Mouse (Mus musculus) CD4-positive helper T cell, adult 2 months (primary cell): ENCODE measurements around the gene Ubac2.

Source experiments
- DNase-seq: peaks from one replicate; pipeline ENCODE4 v3.0.0-alpha.2; 2012; ENCODE audit warnings: low read depth, missing footprints, low spot score

Ubac2 gene

GRCm38 (mm10) chr14:121949436-121949835, 71.0 kb downstream of the Ubac2 start:
- DNase-seq, result peak; percentile 24

GRCm38 (mm10) chr14:121949897-121950296, 71.5 kb downstream of the Ubac2 start:
- peak; percentile 20 for DNase-seq

- DNase-seq, result peak; percentile 62
These were observed 73.1 kb downstream of the Ubac2 start for GRCm38 (mm10) chr14:121951399-121952045.

DNA sequence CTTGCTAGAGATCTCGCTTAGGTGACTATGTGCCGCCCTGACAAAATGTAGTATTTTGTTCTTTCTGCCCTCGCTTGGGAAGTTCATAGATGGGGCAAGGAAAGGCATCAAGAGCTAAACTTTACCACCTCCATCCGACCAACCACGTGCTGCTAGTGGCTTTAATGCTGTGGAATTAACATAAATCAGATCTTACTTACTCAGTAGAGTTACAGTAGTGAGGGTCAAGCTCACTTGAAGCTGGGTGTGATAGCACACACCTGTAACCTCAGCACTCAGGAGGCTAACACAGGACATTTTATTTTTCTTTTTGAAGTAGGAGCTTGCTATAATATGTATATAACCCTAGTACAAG, 73.6 kb downstream of the Ubac2 start:
- peak; percentile 19 for DNase-seq

- no peak for DNase-seq
These were observed 75.7 kb downstream of the Ubac2 start for GRCm38 (mm10) chr14:121954129-121954528.

DNA sequence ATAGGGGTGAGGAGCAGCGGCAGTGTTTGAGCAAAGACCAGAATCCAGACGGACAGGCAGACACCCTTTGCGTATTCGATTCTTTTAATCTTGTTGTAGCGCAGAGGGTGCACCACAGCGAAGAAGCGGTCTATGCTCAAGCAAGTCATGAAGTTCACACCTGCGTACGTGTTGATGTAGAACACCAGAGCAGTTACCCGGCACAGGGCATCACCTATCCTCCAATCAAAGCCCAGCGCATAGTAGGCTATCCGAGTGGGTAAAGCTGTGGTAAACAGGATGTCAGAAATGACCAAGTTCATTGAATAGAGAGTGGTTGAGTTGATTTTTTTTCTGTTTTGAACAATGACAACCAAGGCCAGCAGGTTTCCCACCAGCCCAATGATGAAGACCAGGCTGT, 76.2 kb downstream of the Ubac2 start:
- peak; percentile 86 for DNase-seq

DNA sequence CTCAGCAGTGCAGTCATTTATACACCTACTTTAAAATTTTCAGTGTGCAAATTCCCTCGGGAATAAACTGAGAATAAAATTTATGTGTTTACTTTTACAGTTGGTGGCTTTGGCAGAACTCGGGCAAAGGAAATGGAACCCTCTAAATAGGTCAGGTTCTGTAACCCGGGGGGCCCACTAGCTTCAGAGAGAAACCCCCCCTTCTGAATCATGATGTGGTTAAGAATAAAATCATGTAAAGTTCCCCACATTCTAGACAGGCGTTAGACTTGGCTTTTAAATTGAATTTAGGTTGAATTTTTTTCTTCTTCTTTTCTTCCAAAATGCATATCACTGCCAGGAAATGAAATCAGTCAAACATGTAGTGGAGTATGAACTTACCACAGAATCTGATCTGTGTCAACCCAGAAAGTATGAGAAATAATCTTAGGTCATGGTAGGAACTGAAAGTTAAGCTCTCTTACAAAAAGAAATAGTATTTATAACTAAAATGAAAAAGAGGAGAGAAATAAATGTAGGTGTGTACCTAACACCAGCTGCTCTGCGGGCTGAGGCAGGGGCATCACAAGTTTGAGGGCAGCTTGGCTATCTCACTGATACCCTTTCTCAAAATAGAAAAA, 76.9 kb downstream of the Ubac2 start:
- DNase-seq, result peak; percentile 61

DNA sequence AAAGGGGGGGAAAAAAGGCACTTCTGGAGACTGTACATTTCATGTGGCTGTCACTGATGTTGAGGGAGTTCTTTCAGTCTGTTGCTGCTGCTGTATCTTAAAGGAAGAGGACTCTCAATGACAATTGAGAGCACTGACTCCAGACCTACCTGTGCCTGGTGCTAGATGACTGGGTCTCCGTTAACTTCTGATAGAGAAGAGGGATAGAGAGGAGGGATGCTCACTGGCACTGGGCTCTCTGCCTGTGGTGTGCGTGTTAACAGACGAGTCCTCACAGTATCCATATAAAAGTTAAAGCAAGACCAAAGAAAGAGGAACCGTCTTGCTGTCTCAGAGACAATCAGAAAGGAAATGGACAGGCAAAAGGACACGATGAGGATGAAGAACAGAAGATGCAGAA, 77.9 kb downstream of the Ubac2 start:
- peak; percentile 34 for DNase-seq

GRCm38 (mm10) chr14:121957176-121957871, 78.9 kb downstream of the Ubac2 start:
- DNase-seq, result peak; percentile 51

GRCm38 (mm10) chr14:121958041-121958750, 79.8 kb downstream of the Ubac2 start:
- DNase-seq, result peak; percentile 58

GRCm38 (mm10) chr14:121958751-121959537, 80.5 kb downstream of the Ubac2 start:
- DNase-seq, result peak; percentile 66

DNA sequence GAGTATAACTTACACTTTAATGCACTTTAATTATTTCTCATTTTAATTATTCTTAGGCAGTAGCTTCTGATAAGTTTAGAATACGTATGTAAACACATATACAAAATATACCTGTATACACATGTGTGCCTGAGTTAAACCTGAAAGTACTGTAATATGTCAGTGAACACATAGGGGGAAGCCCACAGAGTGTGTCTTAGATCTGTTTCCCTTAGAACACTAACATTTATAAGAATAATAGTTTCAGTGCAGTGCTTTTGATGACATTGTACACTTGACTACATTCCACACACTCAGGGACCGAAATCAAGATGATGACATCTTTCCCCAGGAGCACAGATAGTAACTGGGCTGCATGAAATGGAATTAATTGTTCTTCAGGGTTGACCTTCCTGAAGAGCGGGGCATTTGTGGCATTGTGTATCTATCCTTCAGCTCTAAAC, 81.1 kb downstream of the Ubac2 start:
- peak; percentile 42 for DNase-seq

GRCm38 (mm10) chr14:121960031-121960430, 81.6 kb downstream of the Ubac2 start:
- DNase-seq, result peak; percentile 52

GRCm38 (mm10) chr14:121960531-121960930, 82.1 kb downstream of the Ubac2 start:
- DNase-seq, result peak; percentile 59

DNA sequence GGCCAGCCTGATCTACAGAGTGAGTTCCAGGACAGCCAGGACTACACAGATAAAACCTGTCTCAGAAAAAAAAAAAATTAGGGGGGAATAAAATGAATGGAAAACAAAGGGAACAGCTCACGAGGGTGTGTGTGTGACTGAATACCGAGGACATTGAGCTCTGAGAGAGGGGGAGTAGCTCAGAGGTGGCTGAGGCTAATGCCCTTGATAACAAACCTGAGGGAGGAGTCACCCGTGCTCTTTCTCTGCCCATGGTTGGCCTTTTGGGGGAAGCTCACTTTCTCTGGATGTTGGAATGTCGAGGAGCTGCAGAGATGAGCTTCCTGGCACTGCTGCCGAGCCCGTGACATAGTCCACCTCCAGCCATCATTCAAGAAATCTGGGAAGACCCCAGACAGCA, 82.6 kb downstream of the Ubac2 start:
- no peak for DNase-seq

DNA sequence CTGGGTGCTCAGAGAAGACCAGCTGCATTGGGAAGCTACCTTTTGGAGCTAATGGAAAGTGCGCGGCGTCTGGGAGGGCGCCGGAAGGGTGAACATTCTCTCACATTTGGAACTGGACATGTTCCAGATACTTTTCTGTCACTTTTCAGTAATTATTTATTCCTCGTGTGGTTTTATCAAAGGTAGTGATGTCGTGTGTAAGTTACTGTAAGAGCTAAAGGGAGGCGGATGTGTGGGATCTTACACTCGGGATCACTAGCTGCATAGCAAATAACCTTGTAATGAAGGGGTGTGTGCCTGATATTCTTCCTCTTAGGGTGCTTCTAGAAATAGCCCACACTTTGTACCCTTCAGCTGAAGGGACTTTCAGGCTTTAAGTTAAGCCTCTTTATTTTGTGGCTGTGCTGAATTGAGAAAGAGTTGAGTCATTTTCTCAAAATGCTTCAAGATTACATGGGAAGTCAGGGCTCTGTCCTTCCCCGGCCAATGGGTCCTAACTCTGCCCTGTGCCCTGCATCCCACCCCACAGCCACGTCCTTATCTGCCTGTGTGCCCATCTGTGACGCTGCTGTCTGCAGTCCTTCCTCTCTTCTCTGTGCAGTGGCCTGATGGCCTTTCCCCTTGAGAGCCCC, 83.2 kb downstream of the Ubac2 start:
- DNase-seq, result peak; percentile 56

GRCm38 (mm10) chr14:121962128-121962890, 83.9 kb downstream of the Ubac2 start:
- peak; percentile 52 for DNase-seq

DNA sequence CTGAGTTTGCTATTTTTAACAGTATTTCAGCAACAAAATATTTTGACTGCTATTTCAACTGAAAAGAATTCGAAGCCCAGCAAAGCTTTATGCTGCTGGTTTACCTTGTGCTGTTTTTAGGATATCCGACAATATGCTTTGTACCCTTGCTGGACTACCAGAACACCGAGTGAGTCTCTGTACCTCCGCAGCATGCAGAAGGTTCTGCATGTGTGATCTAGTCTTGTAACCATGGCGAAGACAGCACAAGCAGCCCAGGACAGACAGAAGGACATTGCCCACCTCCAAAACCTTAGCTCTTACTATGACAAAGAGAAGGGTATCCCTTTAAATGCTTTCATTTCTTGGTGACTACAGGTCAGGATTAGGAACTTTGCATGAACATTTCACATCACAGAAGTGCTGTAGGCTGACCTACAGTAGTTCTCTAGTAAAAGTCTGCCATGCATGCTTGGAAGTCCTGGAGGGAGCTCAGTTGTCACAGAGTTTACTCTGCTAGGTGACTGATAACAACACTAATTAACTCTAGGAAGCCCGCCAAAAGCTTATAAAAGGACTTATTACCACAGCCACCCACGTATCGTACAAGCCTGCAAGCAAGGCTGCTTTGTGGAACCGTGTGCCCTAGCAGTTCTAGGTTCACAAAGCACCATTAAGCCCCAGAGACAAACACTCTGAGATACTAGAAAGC, 85.0 kb downstream of the Ubac2 start:
- peak; percentile 65 for DNase-seq

DNA sequence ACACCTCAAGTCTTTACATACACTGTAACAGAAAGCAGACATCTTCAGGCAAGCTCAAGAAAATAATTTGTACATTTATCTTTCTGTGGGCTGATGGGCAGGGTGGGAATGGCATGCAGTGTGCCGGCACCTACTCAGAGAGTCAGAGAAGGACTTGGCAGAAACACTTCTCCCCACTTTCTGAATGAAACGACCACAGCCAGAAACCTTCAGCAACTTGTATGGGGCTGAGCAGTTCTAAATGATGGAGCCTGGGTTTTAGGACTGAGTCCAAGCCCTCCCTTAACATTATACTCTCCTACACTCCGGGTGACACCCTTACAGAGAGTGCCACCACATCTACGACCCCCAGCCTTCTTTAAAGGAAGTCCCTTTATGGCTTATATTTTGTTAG, 85.5 kb downstream of the Ubac2 start:
- no peak for DNase-seq

DNA sequence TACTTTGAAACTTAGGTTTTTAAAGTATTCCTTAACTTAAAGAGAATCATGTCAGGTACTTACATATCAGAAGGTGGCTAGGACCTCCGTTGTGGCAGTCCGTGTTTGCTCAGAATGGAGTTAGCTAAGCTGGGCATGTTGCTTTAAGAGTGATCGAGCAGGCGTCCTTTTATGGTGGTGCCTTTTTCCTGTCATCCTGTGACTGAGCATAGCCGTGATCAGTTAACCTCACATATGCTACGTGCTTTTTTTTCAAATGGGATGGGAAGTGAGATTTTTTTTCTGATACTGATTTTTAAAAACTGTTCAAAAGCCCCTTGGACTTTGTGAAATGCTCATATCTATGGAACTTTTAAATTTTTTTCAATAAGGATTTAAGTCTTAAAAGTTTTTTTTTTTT, 86.6 kb downstream of the Ubac2 start, which contains the start of gene Gpr183:
Gene Gpr183, minus strand, starts transcription at position 206 of the 400 bp plus-strand sequence.
- DNase-seq, result peak; percentile 86
